Mouse (Mus musculus) lung, postnatal 0 days (tissue): ENCODE data around the gene Cmtm4.

Source experiments
- CTCF ChIP-seq: IDR thresholded peaks from 2 replicates; pipeline ENCODE4 v1.5.1; 2016; ENCODE audit warnings: antibody characterized with exemption, mild to moderate bottlenecking
- EP300 ChIP-seq: IDR thresholded peaks from 2 replicates; pipeline ENCODE4 v1.6.1; 2016; ENCODE audit warnings: antibody characterized with exemption, mild to moderate bottlenecking, control low read depth

- TF ChIP-seq CTCF, result no peak
- TF ChIP-seq EP300, result no peak
These were observed 58.8 kb downstream of the Cmtm4 start for GRCm38 (mm10) chr8:104336806-104337205.
